Mouse (Mus musculus): ENCODE measurements around the gene Ldlrad1. TPM values are rescaled to one million over a fixed set of nuclear protein-coding genes. Genes with fewer than 3 reads are reported as not detected.
A peak's percentile ranks its signal among the peaks of the same experiment; 100 is the strongest.

Ldlrad1 gene
- total and polyA plus RNA-seq, 2 experiments from 2014 or later, result not detected

GRCm38 (mm10) chr4:107223225-107224204 lies 14.5 kb downstream of the Ldlrad1 start:
- 79% methylated on average over 11 of the region's 11 CpGs for WGBS
- ATAC-seq, result peak; percentile 56; the same call in 1 of the 2 replicates

DNA sequence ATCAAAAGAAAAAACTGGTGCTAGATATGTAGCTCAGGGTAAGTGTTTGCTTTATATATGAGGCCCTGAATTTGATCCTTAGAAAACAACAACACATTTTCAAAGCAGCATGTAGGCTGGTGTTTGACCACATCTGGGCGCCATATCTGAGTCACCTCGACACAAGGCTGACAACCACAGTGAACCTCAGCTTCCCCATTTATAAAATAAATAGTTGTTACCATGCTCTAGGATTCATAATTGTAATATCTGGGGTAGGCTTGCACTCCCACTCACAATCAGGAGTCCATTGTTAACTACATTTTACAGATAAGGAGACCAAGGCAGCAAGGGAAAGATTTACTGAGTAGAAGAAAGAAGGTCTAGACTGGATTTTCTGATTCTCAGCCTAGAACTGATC lies 17.3 kb downstream of the Ldlrad1 start:
- DNase-seq (no peak), ATAC-seq (no peak)
- Histone ChIP-seq H3K27me3 (ENCODE audit: insufficient read depth, low read length) (no peaks in the 10 kb centered on the region), H3K9me3 (ENCODE audit: low read length) (no peaks in the 10 kb centered on the region), H3K4me1 (ENCODE audit: insufficient read depth) (no peaks in the 10 kb centered on the region), H3K27ac (ENCODE audit: low read depth, low read length) (no peak overlapping the region), H3K36me3 (ENCODE audit: insufficient read depth) (no peaks in the 10 kb centered on the region), H3K4me3 (ENCODE audit: low read depth, low read length) (no peak overlapping the region), H3K4me2 (ENCODE audit: low read depth) (no peak overlapping the region), H3K9ac (no peak overlapping the region)
- WGBS, result 86% methylated on average over 2 of the region's 2 CpGs
- no peak for TF ChIP-seq CTCF (IDR thresholded peaks at IDR 0.05; ENCODE audit: low read depth)

More at GRCm38 (mm10) chr4:107223225-107224204, 14.5 kb downstream of the Ldlrad1 start:
- Histone ChIP-seq H3K4me2 (ENCODE audit: low read depth) (no peak overlapping the region), H3K27me3 (ENCODE audit: insufficient read depth, low read length) (no peaks in the 10 kb centered on the region), H3K9me3 (ENCODE audit: low read length) (no peaks in the 10 kb centered on the region), H3K27ac (ENCODE audit: low read depth, low read length) (no peak overlapping the region), H3K4me3 (ENCODE audit: low read depth, low read length) (no peak overlapping the region), H3K36me3 (ENCODE audit: insufficient read depth) (no peaks in the 10 kb centered on the region), H3K9ac (no peak overlapping the region), H3K4me1 (ENCODE audit: insufficient read depth) (no peaks in the 10 kb centered on the region)
- peak; percentile 21 for DNase-seq
- TF ChIP-seq CTCF (IDR thresholded peaks at IDR 0.05; ENCODE audit: low read depth), result no peak

GRCm38 (mm10) chr4:107232219-107232618 lies 23.2 kb downstream of the Ldlrad1 start:
- no peak overlapping the region for H3K27ac ChIP-seq (ENCODE audit: low read depth, low read length)
- no peak for DNase-seq
- H3K9ac ChIP-seq, result no peak overlapping the region
- H3K9me3 ChIP-seq (ENCODE audit: low read length), result no peaks in the 10 kb centered on the region
- WGBS, result 58% methylated on average over 3 of the region's 3 CpGs
- H3K4me2 ChIP-seq (ENCODE audit: low read depth), result no peak overlapping the region
- no peaks in the 10 kb centered on the region for H3K4me1 ChIP-seq (ENCODE audit: insufficient read depth)
- H3K36me3 ChIP-seq (ENCODE audit: insufficient read depth), result peaks cover 34% of the 10 kb centered on the region
- no peak for ATAC-seq
- no peak for TF ChIP-seq CTCF (IDR thresholded peaks at IDR 0.05; ENCODE audit: low read depth)
- H3K4me3 ChIP-seq (ENCODE audit: low read depth, low read length), result no peak overlapping the region
- H3K27me3 ChIP-seq (ENCODE audit: insufficient read depth, low read length), result no peaks in the 10 kb centered on the region

- H3K4me3 ChIP-seq (ENCODE audit: low read depth, low read length), result no peak overlapping the region
- H3K27me3 ChIP-seq (ENCODE audit: insufficient read depth, low read length), result no peaks in the 10 kb centered on the region
- H3K4me1 ChIP-seq (ENCODE audit: insufficient read depth), result no peaks in the 10 kb centered on the region
- H3K36me3 ChIP-seq (ENCODE audit: insufficient read depth), result peaks cover 60% of the 10 kb centered on the region
- no peak overlapping the region for H3K9ac ChIP-seq
- no peak overlapping the region for H3K27ac ChIP-seq (ENCODE audit: low read depth, low read length)
- no peaks in the 10 kb centered on the region for H3K9me3 ChIP-seq (ENCODE audit: low read length)
- WGBS, result 93% methylated on average over 2 of the region's 2 CpGs
- no peak for TF ChIP-seq CTCF (IDR thresholded peaks at IDR 0.05; ENCODE audit: low read depth)
- H3K4me2 ChIP-seq (ENCODE audit: low read depth), result no peak overlapping the region
- no peak for DNase-seq
- ATAC-seq, result no peak
Observed at GRCm38 (mm10) chr4:107238253-107238652, 29.3 kb downstream of the Ldlrad1 start.

- WGBS, result 96% methylated on average over 6 of the region's 6 CpGs
- Histone ChIP-seq H3K9me3 (ENCODE audit: low read length) (no peaks in the 10 kb centered on the region), H3K27me3 (ENCODE audit: insufficient read depth, low read length) (no peaks in the 10 kb centered on the region), H3K4me3 (ENCODE audit: low read depth, low read length) (no peak overlapping the region), H3K9ac (no peak overlapping the region), H3K27ac (ENCODE audit: low read depth, low read length) (no peak overlapping the region), H3K4me2 (ENCODE audit: low read depth) (no peak overlapping the region), H3K4me1 (ENCODE audit: insufficient read depth) (no peaks in the 10 kb centered on the region), H3K36me3 (ENCODE audit: insufficient read depth) (peaks cover 44% of the 10 kb centered on the region)
- no peak for ATAC-seq
- no peak for DNase-seq
- no peak for TF ChIP-seq CTCF (IDR thresholded peaks at IDR 0.05; ENCODE audit: low read depth)
Observed at GRCm38 (mm10) chr4:107240196-107240595, 31.2 kb downstream of the Ldlrad1 start.

DNA sequence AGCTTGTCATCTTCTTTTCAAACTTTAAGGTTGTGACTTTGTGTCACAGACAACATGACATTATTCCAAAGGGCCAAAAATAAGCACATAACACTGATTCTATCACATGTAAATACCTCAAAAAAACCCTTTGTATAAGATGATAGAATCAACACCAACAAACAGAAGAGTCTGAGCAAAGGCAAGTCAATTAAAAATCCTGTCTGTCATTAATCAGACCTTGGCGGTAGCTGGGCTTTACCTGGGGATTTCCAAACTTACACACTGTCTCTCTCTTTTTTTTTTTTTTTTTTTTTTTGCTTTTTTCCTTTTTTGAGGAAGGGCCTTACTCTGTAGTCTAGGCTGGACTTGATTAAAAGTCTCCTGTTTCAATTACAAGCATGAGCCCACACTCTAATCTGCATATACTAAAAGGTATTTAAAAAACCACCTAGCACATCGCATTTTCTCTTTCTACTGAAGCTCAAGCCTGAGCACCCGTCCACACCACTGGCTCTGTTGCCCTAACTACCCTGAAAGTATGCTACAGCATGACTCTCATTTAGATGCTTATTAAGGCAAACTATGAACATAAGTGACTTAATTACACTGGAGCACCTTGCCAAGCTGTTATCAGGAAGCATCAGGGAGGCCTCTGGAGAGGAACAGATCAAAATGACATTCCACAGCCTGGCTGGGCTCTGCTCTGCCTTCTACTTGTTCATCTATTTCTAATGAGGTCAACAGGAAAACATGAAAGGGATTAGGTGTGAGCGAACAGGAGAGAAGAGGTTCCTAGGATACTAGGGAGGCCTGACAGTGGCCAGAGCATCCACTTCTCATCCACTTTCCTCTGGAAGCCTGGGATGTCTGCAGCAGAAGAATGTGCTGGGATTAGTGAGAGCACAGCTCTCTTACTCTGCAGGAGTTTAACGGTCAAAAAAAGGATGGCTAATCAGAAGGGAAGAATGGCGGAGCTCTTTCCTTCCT lies 34.7 kb downstream of the Ldlrad1 start:
- ATAC-seq, result no peak
- no peak overlapping the region for H3K4me2 ChIP-seq (ENCODE audit: low read depth)
- no peak overlapping the region for H3K27ac ChIP-seq (ENCODE audit: low read depth, low read length)
- H3K4me3 ChIP-seq (ENCODE audit: low read depth, low read length), result no peak overlapping the region
- H3K9ac ChIP-seq, result no peak overlapping the region
- no peaks in the 10 kb centered on the region for H3K9me3 ChIP-seq (ENCODE audit: low read length)
- 53% methylated on average over 6 of the region's 6 CpGs for WGBS
- TF ChIP-seq CTCF (IDR thresholded peaks at IDR 0.05; ENCODE audit: low read depth), result no peak
- H3K36me3 ChIP-seq (ENCODE audit: insufficient read depth), result peaks cover 27% of the 10 kb centered on the region
- H3K4me1 ChIP-seq (ENCODE audit: insufficient read depth), result no peaks in the 10 kb centered on the region
- no peak for DNase-seq
- H3K27me3 ChIP-seq (ENCODE audit: insufficient read depth, low read length), result no peaks in the 10 kb centered on the region

Measured in forebrain, postnatal 0 days (tissue).